In genomic region chr12:53247491-53248035, GRCm38 (mm10) we compare ENCODE assay signal across 9 mouse cellular contexts. TPM values are rescaled to one million over a fixed set of nuclear protein-coding genes. Genes with fewer than 3 reads are reported as not detected.
DNase-seq lines count a peak whose midpoint lies in the region; ATAC-seq and TF ChIP-seq lines count a peak whose summit lies in the region.
"Had no signal": no experiment of that assay in that cellular context is flagged by ENCODE, and none has a peak within 500 bp of the region (broad histone marks: within the 10 kb centered on the region; RNA-seq: fewer than 3 reads in every experiment).

No protein-coding gene starts in this region.

- intact Hi-C loops in heart, postnatal 25 days (cut with DNase I): loop anchor here (10.0 kb wide), 1 partner anchor 333 kb away; no protein-coding TSS in a partner anchor

- DNase-seq in heart, postnatal 25 days (ENCODE audit: low spot score): no peak
- no peak for DNase-seq in heart, postnatal 0 days (ENCODE audit: low spot score)
- DNase-seq in midbrain, embryonic 11.5 days (ENCODE audit: low spot score, missing footprints): peak; percentile 97
- DNase-seq in adrenal gland, postnatal 14 days: no peak
- no peak for DNase-seq in natural killer cell, adult 2 months (ENCODE audit: low spot score in 2 of 2)
- no peak for DNase-seq in cerebellum, adult 9-10 months

- TF ChIP-seq CTCF in cortical plate, adult 2 months (IDR thresholded peaks at IDR 0.05; ENCODE audit: extremely low read depth, insufficient read depth, low read length): no peak
- TF ChIP-seq CTCF in heart, postnatal 0 days (IDR thresholded peaks at IDR 0.05; ENCODE audit: low read depth): no peak

- H3K27me3 ChIP-seq in heart, embryonic 11.5 days (ENCODE audit: control insufficient read depth, insufficient read depth, low read length): peaks cover 60% of the 10 kb centered on the region
- H3K27me3 ChIP-seq in heart, postnatal 0 days (ENCODE audit: control insufficient read depth, insufficient read depth, low read length): peaks cover 85% of the 10 kb centered on the region
- no peaks in the 10 kb centered on the region; the same call in 1 of the 2 replicates for H3K27me3 ChIP-seq in midbrain, embryonic 11.5 days (ENCODE audit: control insufficient read depth, insufficient read depth, low read length)

- H3K36me3 ChIP-seq in heart, embryonic 11.5 days (ENCODE audit: control insufficient read depth, insufficient read depth, low read length): no peaks in the 10 kb centered on the region
- no peaks in the 10 kb centered on the region for H3K36me3 ChIP-seq in heart, postnatal 0 days (replicated peaks; ENCODE audit: control insufficient read depth, insufficient read depth, low read length)
- no peaks in the 10 kb centered on the region for H3K36me3 ChIP-seq in midbrain, embryonic 11.5 days (ENCODE audit: control insufficient read depth, insufficient read depth, low read length)

- WGBS in heart, embryonic 11.5 days (ENCODE audit: insufficient replicate concordance): under 1% methylated on average over 25 of the region's 25 CpGs
- WGBS in heart, postnatal 0 days: 1% methylated on average over 24 of the region's 25 CpGs
- WGBS in midbrain, embryonic 11.5 days: under 1% methylated on average over 25 of the region's 25 CpGs

- H3K9ac ChIP-seq in heart, embryonic 11.5 days (ENCODE audit: low read depth, low read length): no peak overlapping the region
- H3K9ac ChIP-seq in heart, postnatal 0 days (replicated peaks; ENCODE audit: low read depth, low read length): no peak overlapping the region
- peak overlapping the region; percentile 95 for H3K9ac ChIP-seq in midbrain, embryonic 11.5 days (ENCODE audit: low read length)

- H3K4me3 ChIP-seq in heart, embryonic 11.5 days (ENCODE audit: low read depth, low read length): peak overlapping the region; percentile 58
- peak overlapping the region; percentile 32 for H3K4me3 ChIP-seq in cortical plate, adult 2 months (ENCODE audit: insufficient read depth, low read length)
- H3K4me3 ChIP-seq in heart, postnatal 0 days (ENCODE audit: low read depth, low read length): peak overlapping the region; percentile 58
- peak overlapping the region; percentile 89 for H3K4me3 ChIP-seq in midbrain, embryonic 11.5 days (ENCODE audit: low read depth, low read length)

- ATAC-seq in heart, embryonic 11.5 days (replicated peaks; ENCODE audit: insufficient number of reproducible peaks, low FRiP score, low TSS enrichment): no peak
- no peak for ATAC-seq in heart, postnatal 0 days (ENCODE audit: insufficient read depth, low read depth)
- ATAC-seq in midbrain, embryonic 11.5 days (ENCODE audit: low FRiP score): peak; percentile 7; the same call in 1 of the 2 replicates

- H3K9me3 ChIP-seq in heart, embryonic 11.5 days (replicated peaks; ENCODE audit: control insufficient read depth, low read length): no peaks in the 10 kb centered on the region
- no peaks in the 10 kb centered on the region for H3K9me3 ChIP-seq in heart, postnatal 0 days (replicated peaks; ENCODE audit: control insufficient read depth, low read length)
- no peaks in the 10 kb centered on the region for H3K9me3 ChIP-seq in midbrain, embryonic 11.5 days (ENCODE audit: control insufficient read depth, low read length)

- H3K27ac ChIP-seq in heart, embryonic 11.5 days (ENCODE audit: low read depth, low read length): no peak overlapping the region
- H3K27ac ChIP-seq in cortical plate, adult 2 months (ENCODE audit: insufficient read depth, low read length): 0 out of 2 replicates have a peak overlapping the region, but pooled peaks have one; percentile 36
- no peak overlapping the region for H3K27ac ChIP-seq in heart, postnatal 0 days (ENCODE audit: low read depth)
- H3K27ac ChIP-seq in midbrain, embryonic 11.5 days (ENCODE audit: low read depth, low read length): peak overlapping the region; percentile 97

- peak overlapping the region; percentile 95 for H3K4me2 ChIP-seq in heart, embryonic 11.5 days
- peak overlapping the region; percentile 92 for H3K4me2 ChIP-seq in heart, postnatal 0 days (ENCODE audit: low read depth, low read length)
- peak overlapping the region; percentile 84 for H3K4me2 ChIP-seq in midbrain, embryonic 11.5 days

- no peak for TF ChIP-seq POLR2A in cortical plate, adult 2 months (IDR thresholded peaks at IDR 0.05; ENCODE audit: extremely low read depth, insufficient read depth, low read length)

- no peak for TF ChIP-seq EP300 in heart, postnatal 0 days (IDR thresholded peaks at IDR 0.05; ENCODE audit: low read depth)

- peaks cover 5% of the 10 kb centered on the region for H3K4me1 ChIP-seq in heart, embryonic 11.5 days (ENCODE audit: control insufficient read depth, insufficient read depth, low read length)
- H3K4me1 ChIP-seq in cortical plate, adult 2 months (ENCODE audit: control insufficient read depth, insufficient read depth, low read length): no peaks in the 10 kb centered on the region
- H3K4me1 ChIP-seq in heart, postnatal 0 days (ENCODE audit: control insufficient read depth, insufficient read depth): 0 out of 2 replicates have a peak, but pooled peaks cover 13% of the 10 kb centered on the region
- H3K4me1 ChIP-seq in midbrain, embryonic 11.5 days (ENCODE audit: control insufficient read depth, insufficient read depth, low read length): peaks cover 32% of the 10 kb centered on the region

RNA-seq across cellular contexts. Expression of gene Npas3, which starts 0.9 kb away (rescaled TPM):
- 0.77 and 1.3 TPM in 2 replicates for polyA plus RNA-seq in heart, embryonic 11.5 days (2014; fragmentation: Nextera tagmentation; extraction: Ambion mirVana)
- 1 to 10 TPM in 1 of 2 experiments, under 1 TPM in 1; 0.18 to 1.5 TPM for total RNA-seq in heart, postnatal 25 days (2021)
- 7.9 and 8.6 TPM in 2 replicates for polyA plus RNA-seq in cortical plate, adult 2 months (2012; rRNA removed)
- total RNA-seq in heart, postnatal 0 days (2014; rRNA removed; ENCODE audit: low replicate concordance): 0.50 TPM in 2 replicates
- 0.61 and 0.67 TPM in 2 replicates for polyA plus RNA-seq in heart, postnatal 0 days (2015; fragmentation: Nextera tagmentation; extraction: Ambion mirVana)
- polyA plus RNA-seq in midbrain, embryonic 11.5 days (2014; fragmentation: Nextera tagmentation; extraction: Ambion mirVana): 17.7 and 19.5 TPM in 2 replicates
- 1.6 and 4.4 TPM in 2 replicates for total RNA-seq in adrenal gland, postnatal 14 days (2021)
- total RNA-seq: liver, adult 2 months had no signal

Comparison
In these comparisons a context has a peak if more than half of its experiments do, and no peak if none do; other contexts are left out.
1. H3K27ac ChIP-seq: peak in cortical plate, adult 2 months (single experiment) and midbrain, embryonic 11.5 days (single experiment); none in heart, embryonic 11.5 days (single experiment) and heart, postnatal 0 days (single experiment).
2. H3K4me3 ChIP-seq: peak in every context shown above with its lines; median percentile 89 in midbrain, embryonic 11.5 days; 58 in heart, embryonic 11.5 days; 58 in heart, postnatal 0 days; 32 in cortical plate, adult 2 months.
3. Peak in every context shown above with its lines, with median percentiles within 50 percentile points of each other: H3K4me2 ChIP-seq.